Mouse (Mus musculus) kidney, embryonic 16.5 days (tissue): ENCODE results near the gene Fam222b. TPM values are rescaled to one million over a fixed set of nuclear protein-coding genes. Genes with fewer than 3 reads are reported as not detected.

Experiments used
- ATAC-seq: fragments of 200-750 bp; cut with Nextera tagmentation; 2 replicates; pipeline ENCODE4 v1.8.0; 2017; ENCODE audit warnings: moderate TSS enrichment; ENCODE audit not compliant: low FRiP score, low TSS enrichment
- H3K27ac ChIP-seq: fragments of 300-500 bp; sonication (generic); 2 replicates; pipeline ENCODE4 v1.5.1; 2014; ENCODE audit warnings: low read length
- H3K27me3 ChIP-seq: fragments of 300-500 bp; sonication (generic); 2 replicates; pipeline ENCODE4 v1.6.1; 2014; ENCODE audit warnings: low read length, control low read depth, mixed read lengths; ENCODE audit not compliant: insufficient read depth
- H3K36me3 ChIP-seq: fragments of 300-500 bp; sonication (generic); 2 replicates; pipeline ENCODE4 v1.6.1; 2014; ENCODE audit warnings: low read length, control low read depth, mixed read lengths; ENCODE audit not compliant: insufficient read depth
- H3K4me1 ChIP-seq: fragments of 300-500 bp; sonication (generic); 2 replicates; pipeline ENCODE4 v1.6.1; 2014; ENCODE audit warnings: low read length, control low read depth, mixed read lengths; ENCODE audit not compliant: insufficient read depth
- H3K4me2 ChIP-seq: fragments of 300-500 bp; sonication (generic); replicated peaks from 2 replicates; pipeline ENCODE4 v1.6.1; 2014; ENCODE audit warnings: low read depth, low read length
- H3K4me3 ChIP-seq: fragments of 300-500 bp; sonication (generic); 2 replicates; pipeline ENCODE4 v1.5.1; 2014; ENCODE audit warnings: mild to moderate bottlenecking, low read length
- H3K9ac ChIP-seq: fragments of 300-500 bp; sonication (generic); replicated peaks from 2 replicates; pipeline ENCODE4 v1.6.1; 2014; ENCODE audit warnings: low read length
- H3K9me3 ChIP-seq: fragments of 300-500 bp; sonication (generic); 2 replicates; pipeline ENCODE4 v1.6.1; 2016; ENCODE audit warnings: low read length, control low read depth
- WGBS: fragments of 180-500 bp; shearing (Covaris S2); extraction: QIAGEN DNeasy Blood & Tissue Kit; methylation state at CpG from one replicate; pipeline ENCODE4 v1.1.7; 2014; 5-methylcytosine and 5-hydroxymethylcytosine counted together
- microRNA counts: library from miRNA; unstranded; fragments of <30 nt; microRNA quantifications from one replicate; lab custom pipeline; 2016
- microRNA-seq: library from miRNA; unstranded; fragments of <30 nt; microRNA quantifications from one replicate; pipeline ENCODE4, GENCODE M21; 2016
- polyA plus RNA-seq: library from polyadenylated mRNA; unstranded; fragments of >200 nt; fragmentation: Nextera tagmentation; extraction: Ambion mirVana; gene quantifications from 2 replicates; pipeline ENCODE4 v1.2.1, GENCODE M21; 2015

Gene Fam222b
- polyA plus RNA-seq, 1 experiment from 2014 or later, result 14.8 TPM

DNA sequence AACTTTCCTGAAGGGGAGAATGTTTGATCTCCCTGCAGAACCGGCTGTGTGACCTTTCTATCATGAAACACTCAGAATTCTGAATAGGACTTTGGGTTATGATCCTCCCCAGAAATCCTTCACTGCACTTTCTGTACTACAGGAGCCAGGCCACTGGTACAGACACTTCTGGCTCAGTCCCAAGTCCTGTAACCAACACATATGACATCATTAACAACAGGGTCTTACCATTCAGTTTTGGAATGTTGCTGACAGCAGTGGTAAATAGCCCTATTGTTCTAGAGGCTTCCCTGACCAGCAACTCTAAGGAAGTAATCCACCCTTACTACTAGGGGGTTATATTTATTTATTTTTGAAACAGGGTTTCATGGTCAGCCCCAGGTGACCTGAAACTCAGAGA, 98.7 kb downstream of the Fam222b start, which contains the start of gene Proca1:
TSS of gene Proca1 (plus strand) at position 280 of the 400 bp plus-strand sequence.
- no peak for ATAC-seq
- 71% methylated on average over 1 of the region's 1 CpGs for whole genome bisulfite sequencing
- no peaks in the 10 kb centered on the region for H3K9me3 ChIP-seq
- H3K36me3 ChIP-seq, result peaks cover 21% of the 10 kb centered on the region
- peak within 1 kb of the TSS; percentile 64 for H3K9ac ChIP-seq
- H3K27ac ChIP-seq, result peak within 1 kb of the TSS; percentile 58; the same call in 1 of the 2 replicates
- H3K4me1 ChIP-seq, result peaks cover 23% of the 10 kb centered on the region
- H3K4me3 ChIP-seq, result peak within 1 kb of the TSS; percentile 61
- H3K27me3 ChIP-seq, result no peaks in the 10 kb centered on the region
- H3K4me2 ChIP-seq, result peak within 1 kb of the TSS; percentile 75

DNA sequence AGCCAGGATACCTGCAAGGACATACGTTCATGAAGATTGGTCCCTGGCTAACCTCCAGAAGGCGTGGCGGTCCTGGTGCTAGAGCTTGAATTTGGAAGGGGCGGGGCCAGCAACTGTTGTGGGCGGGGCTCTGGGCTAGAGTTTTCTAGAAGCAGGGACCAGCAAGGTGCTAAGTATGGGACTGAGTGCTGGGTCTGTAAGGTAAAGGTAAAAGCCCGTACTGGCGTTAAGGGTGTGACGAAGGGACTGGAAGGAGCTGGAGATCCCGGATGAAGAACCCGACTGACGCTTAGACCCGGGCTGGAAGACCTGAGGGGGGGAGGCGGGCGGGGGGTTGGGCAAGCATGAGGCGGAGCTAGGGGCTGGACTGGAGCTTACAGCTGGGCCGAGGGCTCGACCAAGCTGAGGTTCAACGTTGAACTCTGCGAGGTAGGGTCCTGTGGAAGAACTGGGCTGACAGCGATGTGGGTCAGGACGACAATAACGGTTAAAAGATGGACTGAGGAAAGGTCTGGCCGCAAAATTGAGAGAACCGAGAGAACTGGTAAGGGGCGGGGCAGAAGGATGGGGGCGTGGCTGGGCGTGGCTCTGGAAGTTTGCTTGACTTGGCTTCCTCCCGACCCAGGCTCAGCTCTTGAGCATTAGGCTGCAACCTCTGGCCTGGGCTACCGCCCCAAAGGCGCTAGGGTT, 100.1 kb downstream of the Fam222b start:
- Histone ChIP-seq H3K4me1 (peaks cover 23% of the 10 kb centered on the region), H3K9me3 (no peaks in the 10 kb centered on the region), H3K4me3 (peak overlapping the region; percentile 61), H3K27ac (peak overlapping the region; percentile 58), H3K36me3 (peaks cover 21% of the 10 kb centered on the region), H3K27me3 (no peaks in the 10 kb centered on the region), H3K9ac (peak overlapping the region; percentile 64), H3K4me2 (peak overlapping the region; percentile 75)
- 2% methylated on average over 30 of the region's 30 CpGs for WGBS
- ATAC-seq, result peak; percentile 75

DNA sequence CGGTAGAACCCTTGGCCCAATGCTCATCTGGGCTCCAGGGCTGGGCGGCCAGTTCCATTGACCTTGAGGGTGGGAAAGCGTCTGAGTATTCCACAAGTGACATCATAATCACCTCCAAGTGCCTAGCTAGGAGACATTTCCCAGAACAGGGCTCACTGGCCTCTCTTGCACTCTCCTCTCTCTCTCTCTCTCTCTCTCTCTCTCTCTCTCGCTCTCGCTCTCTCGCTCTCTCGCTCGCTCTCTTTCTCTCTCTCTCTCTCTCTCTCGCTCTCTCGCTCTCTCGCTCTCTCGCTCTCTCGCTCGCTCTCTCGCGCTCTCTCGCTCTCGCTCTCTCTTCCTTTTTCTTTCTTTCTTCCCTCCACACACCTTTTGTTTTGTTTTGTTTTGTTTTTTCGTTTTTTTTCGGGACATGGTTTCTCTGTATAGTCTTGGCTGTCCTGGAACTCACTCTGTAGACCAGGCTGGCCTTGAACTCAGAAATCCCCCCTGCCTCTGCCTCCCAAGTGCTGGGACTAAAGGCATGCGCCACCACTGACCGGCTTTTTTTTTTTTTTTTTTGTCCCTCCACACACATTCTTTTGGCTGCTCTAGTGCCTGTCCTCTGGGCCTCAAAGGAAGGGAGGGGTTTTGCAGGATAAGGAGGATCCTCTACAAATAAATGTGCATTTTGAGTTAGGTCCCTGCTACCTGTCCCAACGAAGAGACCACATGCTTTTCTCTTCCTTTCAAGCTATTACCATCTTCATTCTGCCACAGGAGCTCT, 100.8 kb downstream of the Fam222b start:
- ATAC-seq, result no peak
- Histone ChIP-seq H3K4me1 (peaks cover 16% of the 10 kb centered on the region), H3K4me3 (peak overlapping the region; percentile 61), H3K4me2 (peak overlapping the region; percentile 75), H3K27me3 (no peaks in the 10 kb centered on the region), H3K27ac (peak overlapping the region; percentile 38; the same call in 1 of the 2 replicates), H3K9me3 (no peaks in the 10 kb centered on the region), H3K36me3 (peaks cover 21% of the 10 kb centered on the region), H3K9ac (peak overlapping the region; percentile 64)
- 69% methylated on average over 22 of the region's 23 CpGs for WGBS

DNA sequence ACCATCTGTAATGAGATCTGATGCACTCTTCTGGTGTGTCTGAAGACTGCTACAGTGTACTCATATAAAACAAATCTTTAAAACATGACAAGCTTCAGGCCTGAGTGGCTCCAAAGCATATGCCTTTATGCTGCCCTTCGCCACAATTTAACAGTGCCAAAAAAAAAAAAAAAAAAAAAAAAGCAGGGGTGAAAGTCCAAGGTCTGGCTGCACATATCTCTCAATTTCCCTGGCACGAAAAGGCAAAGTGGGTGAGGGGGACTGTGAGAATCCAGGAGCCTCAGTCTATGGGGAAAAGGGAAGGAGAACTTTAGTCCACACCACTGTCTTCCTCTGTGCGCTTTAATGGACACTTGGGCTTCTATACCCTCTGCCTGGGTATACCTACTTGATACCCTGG, 107.9 kb downstream of the Fam222b start:
- H3K9ac ChIP-seq, result no peak overlapping the region
- no peak overlapping the region for H3K4me3 ChIP-seq
- H3K27ac ChIP-seq, result no peak overlapping the region
- WGBS, result 86% methylated on average over 3 of the region's 3 CpGs
- H3K27me3 ChIP-seq, result no peaks in the 10 kb centered on the region
- H3K4me2 ChIP-seq, result no peak overlapping the region
- H3K4me1 ChIP-seq, result peaks cover 12% of the 10 kb centered on the region
- H3K9me3 ChIP-seq, result no peaks in the 10 kb centered on the region
- peaks cover 19% of the 10 kb centered on the region for H3K36me3 ChIP-seq
- no peak for ATAC-seq

DNA sequence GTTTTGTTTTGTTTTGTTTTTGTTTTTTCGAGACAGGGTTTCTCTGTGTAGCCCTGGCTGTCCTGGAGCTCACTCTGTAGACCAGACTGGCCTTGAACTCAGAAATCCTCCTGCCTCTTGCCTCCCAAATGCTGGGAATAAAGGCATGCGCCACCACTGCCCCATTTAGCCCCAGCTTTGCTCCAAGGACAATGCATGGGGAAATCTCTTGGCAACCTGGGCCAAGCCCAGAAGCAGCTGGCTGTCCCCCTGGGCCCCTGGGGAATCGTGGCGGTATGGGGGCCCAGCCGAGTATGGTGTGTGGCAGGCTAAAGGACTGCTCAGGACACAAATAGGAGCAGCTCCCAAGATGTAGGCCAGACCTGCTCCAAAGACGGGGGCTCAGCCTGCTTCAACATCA, 109.8 kb downstream of the Fam222b start:
- H3K27me3 ChIP-seq, result no peaks in the 10 kb centered on the region
- 95% methylated on average over 6 of the region's 6 CpGs for WGBS
- H3K36me3 ChIP-seq, result peaks cover 37% of the 10 kb centered on the region
- no peak overlapping the region for H3K27ac ChIP-seq
- H3K4me3 ChIP-seq, result no peak overlapping the region
- H3K4me1 ChIP-seq, result peaks cover 12% of the 10 kb centered on the region
- H3K9me3 ChIP-seq, result no peaks in the 10 kb centered on the region
- ATAC-seq, result no peak
- no peak overlapping the region for H3K4me2 ChIP-seq
- no peak overlapping the region for H3K9ac ChIP-seq

DNA sequence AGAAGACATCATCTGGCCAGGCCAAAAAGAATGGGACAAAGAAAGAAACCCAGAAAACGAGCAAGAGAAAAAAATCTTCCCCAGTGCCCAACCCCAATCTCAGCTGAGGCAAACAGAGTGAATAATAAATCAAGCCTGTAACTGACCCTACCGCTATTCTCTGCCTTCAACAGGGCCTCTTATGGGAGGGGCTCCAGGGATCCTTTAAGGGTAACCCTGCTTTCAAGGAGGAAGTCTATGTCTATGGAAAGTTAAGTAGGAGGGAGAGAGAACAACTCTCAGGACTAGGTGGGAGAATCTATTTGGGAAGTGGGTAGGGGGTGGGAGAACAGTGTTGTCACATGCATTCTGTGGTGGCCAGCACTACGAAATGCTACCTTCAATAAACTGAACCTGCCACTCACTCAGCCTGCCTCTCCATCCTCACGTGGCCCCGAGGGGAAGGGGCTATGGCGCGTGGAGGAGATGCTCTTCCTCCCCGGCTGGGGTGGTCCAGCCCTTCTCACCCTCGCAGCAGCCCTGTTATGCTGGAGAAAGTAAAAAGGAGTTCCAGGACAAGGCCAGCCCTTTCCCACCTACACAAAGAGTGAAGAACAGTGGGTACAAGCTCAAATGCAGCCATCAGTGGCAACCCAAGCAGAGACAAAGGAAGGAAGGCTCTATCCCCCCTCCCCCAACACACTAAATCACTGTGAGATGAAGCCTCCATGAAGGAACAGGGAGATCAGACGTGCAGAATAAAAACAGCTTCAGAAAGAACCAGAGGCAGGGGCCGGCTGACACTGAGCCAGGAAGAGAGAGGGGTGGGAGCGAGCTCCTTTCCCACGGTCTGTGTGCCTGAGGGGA, 111.1 kb downstream of the Fam222b start:
- peak overlapping the region; percentile 31 for H3K27ac ChIP-seq
- ATAC-seq, result peak; percentile 37; the same call in 1 of the 2 replicates

More for the DNA sequence above, 111.1 kb downstream of the Fam222b start:
- 25% methylated on average over 13 of the region's 13 CpGs for WGBS
- Histone ChIP-seq H3K4me3 (no peak overlapping the region), H3K27me3 (no peaks in the 10 kb centered on the region), H3K9ac (no peak overlapping the region), H3K9me3 (no peaks in the 10 kb centered on the region), H3K4me2 (no peak overlapping the region), H3K4me1 (peaks cover 12% of the 10 kb centered on the region), H3K36me3 (peaks cover 49% of the 10 kb centered on the region)

MicroRNAs encoded within 50 kb of the gene (microRNA counts, 519-probe panel; counts per million panel counts)
- microRNA mmu-miR-144 (lab: Ali Mortazavi, UCI) (4,071 counts per million, percentile 90 among the panel's probes with 10 or more counts), microRNA mmu-miR-451 (lab: Ali Mortazavi, UCI) (3,819 counts per million, percentile 86 among the panel's probes with 10 or more counts)

Small RNA genes lying within 50 kb of the gene (microRNA-seq; reads per million reads assigned to microRNA genes)
- gene Mir144, result 119 reads per million, percentile 57 among the genes with 10 or more reads in this experiment
- not detected for gene Mir451a
- gene Mir451b, result not detected
- not detected for gene Mir7653

Other genes starting within 250 kb of the Fam222b start
- gene Pipox, start 200.6 kb upstream of the Fam222b start, polyA plus RNA-seq, result 14.7 and 16.0 TPM in 2 replicates
- gene Sez6, start 163.9 kb upstream of the Fam222b start, polyA plus RNA-seq, result 0.19 and 0.27 TPM in 2 replicates
- gene Phf12, start 111.9 kb upstream of the Fam222b start, polyA plus RNA-seq, result 15.9 and 16.0 TPM in 2 replicates
- gene Dhrs13, start 62.4 kb upstream of the Fam222b start, polyA plus RNA-seq, result 17.0 and 17.1 TPM in 2 replicates
- gene Flot2, start 56.7 kb upstream of the Fam222b start, polyA plus RNA-seq, result 57.4 and 61.1 TPM in 2 replicates
- gene Eral1, start 14.3 kb upstream of the Fam222b start, polyA plus RNA-seq, result 41.0 and 41.6 TPM in 2 replicates
- 108 and 110 TPM in 2 replicates for gene Traf4, start 70.9 kb downstream of the Fam222b start, polyA plus RNA-seq
- 27.9 and 29.1 TPM in 2 replicates for gene Nek8, start 82.0 kb downstream of the Fam222b start, polyA plus RNA-seq
- gene Tlcd1, start 82.1 kb downstream of the Fam222b start, polyA plus RNA-seq, result 35.1 and 36.1 TPM in 2 replicates
- gene Rpl23a, start 88.9 kb downstream of the Fam222b start, polyA plus RNA-seq, result 1,090 and 1,147 TPM in 2 replicates
- gene Rab34, start 93.8 kb downstream of the Fam222b start, polyA plus RNA-seq, result 128 and 130 TPM in 2 replicates
- 4.5 and 4.8 TPM in 2 replicates for gene Proca1, start 98.7 kb downstream of the Fam222b start, polyA plus RNA-seq
- gene Sdf2, start 151.1 kb downstream of the Fam222b start, polyA plus RNA-seq, result 93.8 and 101 TPM in 2 replicates
- 31.5 and 33.5 TPM in 2 replicates for gene Supt6, start 151.3 kb downstream of the Fam222b start, polyA plus RNA-seq
- 69.8 and 78.7 TPM in 2 replicates for gene 2610507B11Rik, start 167.1 kb downstream of the Fam222b start, polyA plus RNA-seq
- gene BC030499, start 196.2 kb downstream of the Fam222b start, polyA plus RNA-seq, result 0.30 and 0.33 TPM in 2 replicates
- gene Spag5, start 206.9 kb downstream of the Fam222b start, polyA plus RNA-seq, result 41.7 and 48.6 TPM in 2 replicates
- 8.3 and 10.2 TPM in 2 replicates for gene Aldoc, start 228.3 kb downstream of the Fam222b start, polyA plus RNA-seq
- 97.0 and 100 TPM in 2 replicates for gene Pigs, start 233.8 kb downstream of the Fam222b start, polyA plus RNA-seq
- gene Unc119, start 248.8 kb downstream of the Fam222b start, polyA plus RNA-seq, result 39.4 and 42.3 TPM in 2 replicates